Mouse (Mus musculus): ENCODE data around the gene Popdc3.
"Not testable (repeated sequence)": the region's sequence is repeated elsewhere in the genome, so short reads cannot be mapped to it uniquely, and the experiment has no call there.

DNA sequence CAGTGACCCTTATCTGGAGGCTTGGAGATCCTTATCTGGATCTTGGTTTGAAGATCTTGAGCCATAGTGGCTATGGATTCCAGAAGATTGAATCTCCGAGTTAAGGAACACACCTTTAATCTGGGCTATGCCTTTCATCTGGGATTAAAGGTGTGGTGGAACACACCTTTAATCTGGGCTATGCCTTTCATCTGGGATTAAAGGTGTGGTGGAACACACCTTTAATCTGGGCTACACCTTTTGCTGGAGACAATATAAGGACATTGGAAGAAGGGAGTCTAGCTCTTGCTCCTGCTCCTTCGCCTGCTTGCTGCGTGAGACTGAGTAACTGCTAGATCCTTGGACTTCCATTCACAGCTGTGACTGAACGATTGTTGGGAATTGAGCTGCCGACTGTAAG is at the start of gene Popdc3:
- not testable (repeated sequence) for TF ChIP-seq CTCF, POLR2A (IDR thresholded peaks at IDR 0.05; ENCODE audit: insufficient read depth, low read depth, low read length)

All from olfactory bulb, adult 2 months (tissue).